Mouse (Mus musculus) thymus, postnatal 14 days (tissue): ENCODE results near the gene Lrmp.
"Not testable (repeated sequence)": the region's sequence is repeated elsewhere in the genome, so short reads cannot be mapped to it uniquely, and the experiment has no call there.

ENCODE experiments used
- DNase-seq: peaks from one replicate; pipeline ENCODE4 v3.0.0; 2021

Lrmp gene

GRCm38 (mm10) chr6:145115476-145116097, at the start of gene Lrmp:
Gene Lrmp, plus strand, starts transcription at chr6:145115653.
- peak; percentile 59 for DNase-seq

- no peak for DNase-seq
Measured at GRCm38 (mm10) chr6:145066416-145066815, 49.0 kb upstream of the Lrmp start.

GRCm38 (mm10) chr6:145067679-145068078, 47.8 kb upstream of the Lrmp start:
- no peak for DNase-seq

GRCm38 (mm10) chr6:145069397-145069796, 46.1 kb upstream of the Lrmp start:
- no peak for DNase-seq

- DNase-seq: no peak
Measured at GRCm38 (mm10) chr6:145069921-145070320, 45.5 kb upstream of the Lrmp start.

- DNase-seq: no peak
Measured at GRCm38 (mm10) chr6:145074461-145074860, 41.0 kb upstream of the Lrmp start.

GRCm38 (mm10) chr6:145075088-145075547, 40.3 kb upstream of the Lrmp start:
- peak; percentile 14 for DNase-seq

- DNase-seq: peak; percentile 49
Measured at GRCm38 (mm10) chr6:145075548-145076224, 39.8 kb upstream of the Lrmp start, which contains the start of gene Bcat1. Gene Bcat1, minus strand, starts transcription at chr6:145076184.

GRCm38 (mm10) chr6:145076286-145076685, 39.2 kb upstream of the Lrmp start:
- DNase-seq: no peak

- DNase-seq: no peak
Measured at GRCm38 (mm10) chr6:145079087-145079759, 36.2 kb upstream of the Lrmp start.

- no peak for DNase-seq
Measured at GRCm38 (mm10) chr6:145081721-145082120, 33.7 kb upstream of the Lrmp start.

- no peak for DNase-seq
Measured at GRCm38 (mm10) chr6:145084343-145085117, 30.9 kb upstream of the Lrmp start.

GRCm38 (mm10) chr6:145088451-145089113, 26.9 kb upstream of the Lrmp start:
- DNase-seq: no peak

GRCm38 (mm10) chr6:145089373-145089772, 26.1 kb upstream of the Lrmp start:
- no peak for DNase-seq

GRCm38 (mm10) chr6:145090201-145090863, 25.1 kb upstream of the Lrmp start:
- DNase-seq: peak; percentile 77

GRCm38 (mm10) chr6:145090928-145091327, 24.5 kb upstream of the Lrmp start:
- DNase-seq: peak; percentile 66

GRCm38 (mm10) chr6:145091998-145092397, 23.5 kb upstream of the Lrmp start:
- DNase-seq: no peak

GRCm38 (mm10) chr6:145093038-145093622, 22.3 kb upstream of the Lrmp start:
- not testable (repeated sequence) for DNase-seq

- no peak for DNase-seq
Measured at GRCm38 (mm10) chr6:145094431-145094830, 21.0 kb upstream of the Lrmp start.

GRCm38 (mm10) chr6:145100923-145101322, 14.5 kb upstream of the Lrmp start:
- DNase-seq: no peak

- no peak for DNase-seq
Measured at GRCm38 (mm10) chr6:145104241-145104939, 11.1 kb upstream of the Lrmp start.
